Mouse (Mus musculus) lung, embryonic 16.5 days (tissue): ENCODE data around the gene Babam2. TPM values are rescaled to one million over a fixed set of nuclear protein-coding genes. Genes with fewer than 3 reads are reported as not detected.
"Not testable (repeated sequence)": the region's sequence is repeated elsewhere in the genome, so short reads cannot be mapped to it uniquely, and the experiment has no call there.

Experiments
- ATAC-seq: fragments of 200-750 bp; cut with Nextera tagmentation; 2 replicates; pipeline ENCODE4 v1.8.0; 2017; ENCODE audit warnings: low read depth, mild to moderate bottlenecking, moderate library complexity
- H3K27ac ChIP-seq: fragments of 300-500 bp; sonication (generic); 2 replicates; pipeline ENCODE4 v1.5.1; 2014; ENCODE audit warnings: mild to moderate bottlenecking, control low read depth, low read length
- H3K27me3 ChIP-seq: fragments of 300-500 bp; sonication (generic); 2 replicates; pipeline ENCODE4 v1.6.1; 2014; ENCODE audit warnings: low read depth, low read length, mixed read lengths; ENCODE audit not compliant: control insufficient read depth, insufficient read depth
- H3K36me3 ChIP-seq: fragments of 300-500 bp; sonication (generic); 2 replicates; pipeline ENCODE4 v1.6.1; 2014; ENCODE audit warnings: low read length; ENCODE audit not compliant: control insufficient read depth, insufficient read depth
- H3K4me1 ChIP-seq: fragments of 300-500 bp; sonication (generic); replicated peaks from 2 replicates; pipeline ENCODE4 v1.6.1; 2014; ENCODE audit warnings: low read length, mixed read lengths; ENCODE audit not compliant: control insufficient read depth, insufficient read depth
- H3K4me2 ChIP-seq: fragments of 300-500 bp; sonication (generic); 2 replicates; pipeline ENCODE4 v1.6.1; 2014; ENCODE audit warnings: low read depth, low read length, control low read depth
- H3K4me3 ChIP-seq: fragments of 300-500 bp; sonication (generic); 2 replicates; pipeline ENCODE4 v1.5.1; 2014; ENCODE audit warnings: mild to moderate bottlenecking, low read length, control low read depth
- H3K9ac ChIP-seq: fragments of 300-500 bp; sonication (generic); 2 replicates; pipeline ENCODE4 v1.6.1; 2014; ENCODE audit warnings: low read length, control low read depth
- H3K9me3 ChIP-seq: fragments of 300-500 bp; sonication (generic); 2 replicates; pipeline ENCODE4 v1.6.1; 2016; ENCODE audit warnings: low read length; ENCODE audit not compliant: control insufficient read depth
- WGBS: fragments of 180-500 bp; shearing (Covaris S2); extraction: QIAGEN DNeasy Blood & Tissue Kit; methylation state at CpG from one replicate; pipeline ENCODE4 v1.1.7; 2014; 5-methylcytosine and 5-hydroxymethylcytosine counted together
- polyA plus RNA-seq: library from polyadenylated mRNA; unstranded; fragments of >200 nt; fragmentation: Nextera tagmentation; extraction: Ambion mirVana; gene quantifications from 2 replicates; pipeline ENCODE4 v1.2.1, GENCODE M21; 2015

Gene Babam2
- polyA plus RNA-seq, 1 experiment from 2014 or later, result 51.9 TPM

GRCm38 (mm10) chr5:31956336-31956735 is 258.9 kb downstream of the Babam2 start:
- H3K4me2 ChIP-seq, result no peak overlapping the region
- H3K27me3 ChIP-seq, result no peaks in the 10 kb centered on the region
- ATAC-seq, result no peak
- H3K4me3 ChIP-seq, result no peak overlapping the region
- H3K36me3 ChIP-seq, result no peaks in the 10 kb centered on the region
- H3K27ac ChIP-seq, result no peak overlapping the region
- H3K4me1 ChIP-seq, result no peaks in the 10 kb centered on the region
- H3K9me3 ChIP-seq, result no peaks in the 10 kb centered on the region
- no peak overlapping the region for H3K9ac ChIP-seq
- WGBS, result 94% methylated on average over 3 of the region's 3 CpGs

DNA sequence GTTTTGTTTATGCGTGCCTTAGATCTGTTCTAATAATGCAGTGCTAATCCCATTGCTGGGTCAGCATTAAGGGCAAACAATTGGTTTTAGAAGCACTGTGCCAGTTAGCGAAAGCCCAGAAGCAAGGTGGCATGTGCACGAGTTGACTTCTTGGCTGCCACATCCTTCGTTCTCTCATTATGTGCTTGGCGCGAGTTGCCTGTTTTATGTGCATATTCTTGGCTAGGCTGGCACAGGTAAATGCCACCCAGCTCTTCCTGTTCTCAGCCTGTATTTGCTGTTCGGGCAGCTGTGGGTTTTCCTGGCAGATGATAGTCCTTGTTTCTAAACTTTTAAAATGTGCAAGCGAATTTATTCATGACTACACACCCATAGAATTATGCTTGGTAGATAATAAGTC is 262.4 kb downstream of the Babam2 start:
- Histone ChIP-seq H3K9ac (no peak overlapping the region), H3K36me3 (no peaks in the 10 kb centered on the region), H3K27me3 (no peaks in the 10 kb centered on the region), H3K4me3 (no peak overlapping the region), H3K4me1 (no peaks in the 10 kb centered on the region), H3K27ac (no peak overlapping the region), H3K4me2 (no peak overlapping the region), H3K9me3 (no peaks in the 10 kb centered on the region)
- WGBS, result 91% methylated on average over 8 of the region's 8 CpGs
- ATAC-seq, result no peak

- no peaks in the 10 kb centered on the region for H3K27me3 ChIP-seq
- 20% methylated on average over 2 of the region's 2 CpGs for WGBS
- H3K9me3 ChIP-seq, result no peaks in the 10 kb centered on the region
- no peak overlapping the region for H3K9ac ChIP-seq
- no peaks in the 10 kb centered on the region for H3K36me3 ChIP-seq
- H3K27ac ChIP-seq, result no peak overlapping the region
- ATAC-seq, result no peak
- H3K4me1 ChIP-seq, result no peaks in the 10 kb centered on the region
- H3K4me2 ChIP-seq, result no peak overlapping the region
- H3K4me3 ChIP-seq, result no peak overlapping the region
Observed at GRCm38 (mm10) chr5:31961423-31961822, 263.9 kb downstream of the Babam2 start.

GRCm38 (mm10) chr5:31962346-31962745 is 264.9 kb downstream of the Babam2 start:
- H3K4me1 ChIP-seq, result no peaks in the 10 kb centered on the region
- WGBS, result 71% methylated on average over 3 of the region's 3 CpGs
- no peak for ATAC-seq

GRCm38 (mm10) chr5:31963352-31963751 is 265.9 kb downstream of the Babam2 start:
- Histone ChIP-seq H3K9ac (no peak overlapping the region), H3K4me3 (no peak overlapping the region), H3K4me1 (no peaks in the 10 kb centered on the region), H3K27me3 (no peaks in the 10 kb centered on the region), H3K4me2 (no peak overlapping the region), H3K36me3 (no peaks in the 10 kb centered on the region), H3K27ac (no peak overlapping the region), H3K9me3 (no peaks in the 10 kb centered on the region)
- 65% methylated on average over 8 of the region's 8 CpGs for WGBS
- ATAC-seq, result no peak

More at GRCm38 (mm10) chr5:31962346-31962745, 264.9 kb downstream of the Babam2 start:
- no peak overlapping the region for H3K9ac ChIP-seq
- no peak overlapping the region for H3K27ac ChIP-seq
- no peaks in the 10 kb centered on the region for H3K36me3 ChIP-seq
- H3K9me3 ChIP-seq, result no peaks in the 10 kb centered on the region
- H3K27me3 ChIP-seq, result no peaks in the 10 kb centered on the region
- H3K4me2 ChIP-seq, result no peak overlapping the region
- H3K4me3 ChIP-seq, result no peak overlapping the region

GRCm38 (mm10) chr5:31963851-31964250 is 266.4 kb downstream of the Babam2 start:
- 75% methylated on average over 2 of the region's 2 CpGs for WGBS

DNA sequence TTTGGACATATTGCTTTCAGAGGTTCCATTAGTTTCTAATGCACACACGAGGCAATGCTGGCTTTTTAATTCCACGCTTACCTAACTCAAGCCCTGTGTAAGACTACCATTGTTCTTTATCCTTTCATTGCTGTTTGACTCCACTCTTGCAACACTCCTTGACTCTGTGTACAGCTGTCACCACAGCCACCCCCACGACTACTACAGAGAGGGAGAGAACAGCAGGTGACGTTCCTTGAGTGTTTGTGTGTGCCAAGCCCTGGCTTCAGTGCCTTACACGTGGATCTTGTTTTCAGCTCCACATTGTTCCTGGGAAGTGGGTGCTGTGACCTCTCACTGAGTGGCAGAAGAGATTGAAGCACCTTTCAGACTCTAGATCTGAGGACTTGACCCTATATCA is 269.3 kb downstream of the Babam2 start:
- WGBS, result 46% methylated on average over 5 of the region's 5 CpGs

More at GRCm38 (mm10) chr5:31963851-31964250, 266.4 kb downstream of the Babam2 start:
- Histone ChIP-seq H3K4me3 (no peak overlapping the region), H3K27ac (no peak overlapping the region), H3K4me1 (no peaks in the 10 kb centered on the region), H3K36me3 (no peaks in the 10 kb centered on the region), H3K9me3 (no peaks in the 10 kb centered on the region), H3K27me3 (no peaks in the 10 kb centered on the region), H3K9ac (no peak overlapping the region), H3K4me2 (no peak overlapping the region)
- ATAC-seq, result no peak

GRCm38 (mm10) chr5:31967526-31967925 is 270.0 kb downstream of the Babam2 start:
- no peak for ATAC-seq
- Histone ChIP-seq H3K27me3 (no peaks in the 10 kb centered on the region), H3K4me3 (no peak overlapping the region), H3K27ac (no peak overlapping the region), H3K36me3 (no peaks in the 10 kb centered on the region), H3K9me3 (no peaks in the 10 kb centered on the region), H3K9ac (no peak overlapping the region), H3K4me2 (no peak overlapping the region), H3K4me1 (no peaks in the 10 kb centered on the region)
- 76% methylated on average over 4 of the region's 4 CpGs for WGBS

More for the DNA sequence above, 269.3 kb downstream of the Babam2 start:
- peak; percentile 51 for ATAC-seq
- H3K4me3 ChIP-seq, result no peak overlapping the region
- H3K9ac ChIP-seq, result no peak overlapping the region
- no peak overlapping the region for H3K4me2 ChIP-seq
- H3K27ac ChIP-seq, result no peak overlapping the region
- no peaks in the 10 kb centered on the region for H3K36me3 ChIP-seq
- no peaks in the 10 kb centered on the region for H3K9me3 ChIP-seq
- no peaks in the 10 kb centered on the region for H3K4me1 ChIP-seq
- no peaks in the 10 kb centered on the region for H3K27me3 ChIP-seq

GRCm38 (mm10) chr5:31968046-31968506 is 270.6 kb downstream of the Babam2 start:
- ATAC-seq, result no peak
- H3K9me3 ChIP-seq, result no peaks in the 10 kb centered on the region
- H3K36me3 ChIP-seq, result no peaks in the 10 kb centered on the region
- H3K27me3 ChIP-seq, result no peaks in the 10 kb centered on the region
- no peak overlapping the region for H3K27ac ChIP-seq
- WGBS, result 64% methylated on average over 6 of the region's 6 CpGs
- no peak overlapping the region for H3K4me3 ChIP-seq
- H3K4me2 ChIP-seq, result no peak overlapping the region
- no peak overlapping the region for H3K9ac ChIP-seq
- no peaks in the 10 kb centered on the region for H3K4me1 ChIP-seq

DNA sequence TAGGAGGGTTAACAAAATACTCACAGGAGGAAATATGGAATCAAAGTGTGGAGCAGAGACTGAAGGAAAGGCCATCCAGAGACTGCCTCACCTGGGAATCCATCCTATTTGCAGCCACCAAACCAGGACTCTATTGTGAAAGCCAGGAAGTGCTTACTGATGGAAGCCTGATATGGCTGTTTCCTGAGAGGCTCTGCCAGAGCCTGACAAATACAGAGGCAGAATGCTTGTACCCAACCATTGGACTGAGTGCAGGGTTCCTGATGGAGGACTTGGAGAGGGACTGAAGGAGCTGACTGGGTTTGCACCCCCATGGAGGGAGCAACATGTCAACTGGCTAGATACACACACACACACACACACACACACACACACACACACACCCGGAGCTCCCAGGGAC is 274.9 kb downstream of the Babam2 start:
- H3K9me3 ChIP-seq, H3K4me3 ChIP-seq, H3K27ac ChIP-seq, H3K4me1 ChIP-seq, H3K36me3 ChIP-seq, H3K9ac ChIP-seq, ATAC-seq, H3K4me2 ChIP-seq, H3K27me3 ChIP-seq: not testable (repeated sequence)
- 93% methylated on average over 1 of the region's 1 CpGs for WGBS
